Mouse (Mus musculus): ENCODE measurements around the gene Olfr403.
"Not testable (repeated sequence)": the region's sequence is repeated elsewhere in the genome, so short reads cannot be mapped to it uniquely, and the experiment has no call there.

The Olfr403 gene

GRCm38 (mm10) chr11:74185949-74186348 lies at the start of gene Olfr403:
TSS of gene Olfr403 (plus strand) at chr11:74186249.
- Histone ChIP-seq H3K36me3 (ENCODE audit: control insufficient read depth, insufficient read depth, low read length, poor library complexity, severe bottlenecking) (no peaks in the 10 kb centered on the region), H3K27me3 (ENCODE audit: control insufficient read depth, insufficient read depth, low read length, poor library complexity, severe bottlenecking) (no peaks in the 10 kb centered on the region)
- DNase-seq (ENCODE audit: low read depth, low spot score): no peak

- H3K27me3 ChIP-seq (ENCODE audit: control insufficient read depth, insufficient read depth, low read length, poor library complexity, severe bottlenecking); DNase-seq (ENCODE audit: low read depth, low spot score); H3K36me3 ChIP-seq (ENCODE audit: control insufficient read depth, insufficient read depth, low read length, poor library complexity, severe bottlenecking): not testable (repeated sequence)
These were observed 46.0 kb upstream of the Olfr403 start for GRCm38 (mm10) chr11:74140001-74140400.

- Histone ChIP-seq H3K27me3 (ENCODE audit: control insufficient read depth, insufficient read depth, low read length, poor library complexity, severe bottlenecking) (no peaks in the 10 kb centered on the region), H3K36me3 (ENCODE audit: control insufficient read depth, insufficient read depth, low read length, poor library complexity, severe bottlenecking) (no peaks in the 10 kb centered on the region)
- DNase-seq (ENCODE audit: low read depth, low spot score): no peak
These were observed 40.2 kb upstream of the Olfr403 start for GRCm38 (mm10) chr11:74145866-74146265.

DNA sequence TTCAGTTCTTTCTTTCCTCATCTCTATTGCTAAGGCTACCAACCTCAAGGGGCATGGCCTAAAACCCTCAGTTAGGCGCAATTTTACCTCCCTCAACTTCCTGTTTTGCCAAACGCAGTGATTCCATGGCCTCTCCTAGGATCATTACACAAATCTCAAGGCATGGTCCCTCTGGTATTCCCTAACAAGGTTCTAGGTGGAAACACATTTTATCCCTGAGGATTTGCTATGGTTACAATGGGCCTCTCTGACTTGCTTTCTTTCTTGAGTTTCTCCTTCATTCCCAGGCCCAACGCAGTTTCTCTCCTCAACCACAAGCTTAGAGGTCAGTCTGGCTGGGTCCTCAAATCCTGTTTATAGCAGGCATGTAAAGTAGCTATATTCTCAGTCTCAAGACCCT lies 32.8 kb upstream of the Olfr403 start, which contains the start of gene Olfr402:
Gene Olfr402, plus strand, starts transcription at position 301 of the 400 bp plus-strand sequence.
- no peaks in the 10 kb centered on the region for H3K36me3 ChIP-seq (ENCODE audit: control insufficient read depth, insufficient read depth, low read length, poor library complexity, severe bottlenecking)
- no peaks in the 10 kb centered on the region for H3K27me3 ChIP-seq (ENCODE audit: control insufficient read depth, insufficient read depth, low read length, poor library complexity, severe bottlenecking)
- DNase-seq (ENCODE audit: low read depth, low spot score): no peak

GRCm38 (mm10) chr11:74168771-74169170 lies 17.3 kb upstream of the Olfr403 start:
- H3K27me3 ChIP-seq (ENCODE audit: control insufficient read depth, insufficient read depth, low read length, poor library complexity, severe bottlenecking): no peaks in the 10 kb centered on the region
- no peaks in the 10 kb centered on the region for H3K36me3 ChIP-seq (ENCODE audit: control insufficient read depth, insufficient read depth, low read length, poor library complexity, severe bottlenecking)
- DNase-seq (ENCODE audit: low read depth, low spot score): no peak

DNA sequence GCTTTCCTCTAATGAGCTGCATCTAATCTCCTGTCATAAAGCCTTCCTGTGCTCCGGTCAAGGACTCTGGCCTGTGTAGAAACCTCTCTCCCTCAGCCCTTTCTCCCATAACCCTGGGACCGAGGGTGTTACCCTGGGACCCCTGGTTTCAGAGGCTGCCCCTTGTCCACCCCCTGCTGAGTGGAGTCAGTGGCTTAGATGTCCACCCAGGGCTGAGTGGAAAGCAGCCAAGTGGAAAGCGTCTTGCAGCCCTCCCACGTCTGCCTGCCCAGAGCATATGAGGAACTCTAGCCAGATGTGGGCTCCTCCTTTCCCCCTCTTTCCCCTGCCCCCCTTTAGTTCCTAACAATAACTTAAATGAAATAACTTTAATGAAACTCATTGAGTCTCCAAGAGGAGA lies 2.9 kb upstream of the Olfr403 start:
- no peak for DNase-seq (ENCODE audit: low read depth, low spot score)
- no peaks in the 10 kb centered on the region for H3K27me3 ChIP-seq (ENCODE audit: control insufficient read depth, insufficient read depth, low read length, poor library complexity, severe bottlenecking)
- H3K36me3 ChIP-seq (ENCODE audit: control insufficient read depth, insufficient read depth, low read length, poor library complexity, severe bottlenecking): no peaks in the 10 kb centered on the region

DNA sequence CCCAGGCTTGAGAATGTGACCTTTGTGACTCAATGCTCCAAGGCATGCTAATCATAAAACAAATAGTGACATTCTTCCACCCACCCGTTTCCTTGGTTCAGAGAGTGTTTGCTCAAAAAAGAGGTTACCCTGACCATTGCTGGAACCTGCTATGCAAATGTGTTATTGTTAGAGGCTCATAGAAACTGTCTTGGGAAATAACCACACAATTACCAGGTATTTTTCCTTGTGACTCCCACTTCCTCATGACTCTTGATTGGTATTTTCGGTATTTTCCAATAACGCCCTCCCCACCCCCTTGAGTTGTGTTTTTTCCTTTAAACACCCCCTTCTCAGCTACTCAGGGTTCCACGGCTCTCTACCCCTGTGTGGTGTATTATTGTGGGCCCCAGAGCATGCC lies 2.3 kb upstream of the Olfr403 start:
- no peak for DNase-seq (ENCODE audit: low read depth, low spot score)
- no peaks in the 10 kb centered on the region for H3K36me3 ChIP-seq (ENCODE audit: control insufficient read depth, insufficient read depth, low read length, poor library complexity, severe bottlenecking)
- no peaks in the 10 kb centered on the region for H3K27me3 ChIP-seq (ENCODE audit: control insufficient read depth, insufficient read depth, low read length, poor library complexity, severe bottlenecking)

DNA sequence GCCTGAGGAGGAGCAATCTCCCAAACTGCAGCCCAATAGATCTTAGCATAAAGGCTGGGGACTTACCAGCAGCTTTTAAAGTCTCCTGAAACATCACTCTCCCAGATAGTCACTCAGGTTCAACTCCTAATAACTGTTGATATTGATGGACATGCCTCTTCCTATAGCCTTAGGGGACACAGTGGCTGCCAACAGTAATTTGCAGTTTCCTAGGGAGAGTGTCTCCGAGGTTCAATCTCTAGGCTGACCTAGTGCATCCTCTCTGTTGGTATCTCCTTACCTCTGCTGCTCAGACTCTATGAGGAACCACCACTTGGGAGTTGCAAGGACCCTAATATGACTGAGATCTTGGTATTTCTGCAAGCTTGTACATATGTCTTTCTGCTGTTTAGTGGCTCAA lies 25.2 kb downstream of the Olfr403 start, which contains the start of gene Olfr43:
Gene Olfr43, minus strand, starts transcription at position 101 of the 400 bp plus-strand sequence.
- Histone ChIP-seq H3K36me3 (ENCODE audit: control insufficient read depth, insufficient read depth, low read length, poor library complexity, severe bottlenecking) (no peaks in the 10 kb centered on the region), H3K27me3 (ENCODE audit: control insufficient read depth, insufficient read depth, low read length, poor library complexity, severe bottlenecking) (no peaks in the 10 kb centered on the region)
- DNase-seq (ENCODE audit: low read depth, low spot score): no peak

- H3K27me3 ChIP-seq (ENCODE audit: control insufficient read depth, insufficient read depth, low read length, poor library complexity, severe bottlenecking): no peaks in the 10 kb centered on the region
- H3K36me3 ChIP-seq (ENCODE audit: control insufficient read depth, insufficient read depth, low read length, poor library complexity, severe bottlenecking): no peaks in the 10 kb centered on the region
- DNase-seq (ENCODE audit: low read depth, low spot score): no peak
These were observed 55.2 kb downstream of the Olfr403 start for GRCm38 (mm10) chr11:74241201-74241600.
